Mouse (Mus musculus) embryonic facial prominence, embryonic 14.5 days (tissue): ENCODE data around the gene Csnk2a1. TPM values are rescaled to one million over a fixed set of nuclear protein-coding genes. Genes with fewer than 3 reads are reported as not detected.

Experiments
- ATAC-seq: fragments of 200-750 bp; cut with Nextera tagmentation; 2 replicates; pipeline ENCODE4 v1.8.0; 2017; ENCODE audit warnings: low read depth, moderate number of reproducible peaks, moderate TSS enrichment
- DNase-seq: peaks from one replicate; pipeline ENCODE4 v3.0.0-alpha.2; 2015; ENCODE audit warnings: low spot score
- H3K27ac ChIP-seq: fragments of 300-500 bp; sonication (generic); replicated peaks from 2 replicates; pipeline ENCODE4 v1.5.1; 2014; ENCODE audit warnings: low read depth, mild to moderate bottlenecking, low read length, moderate library complexity
- H3K27me3 ChIP-seq: fragments of 300-500 bp; sonication (generic); replicated peaks from 2 replicates; pipeline ENCODE4 v1.6.1; 2014; ENCODE audit warnings: low read length; ENCODE audit not compliant: control insufficient read depth, insufficient read depth
- H3K36me3 ChIP-seq: fragments of 300-500 bp; sonication (generic); 2 replicates; pipeline ENCODE4 v1.6.1; 2014; ENCODE audit warnings: low read length, mixed read lengths; ENCODE audit not compliant: control insufficient read depth, insufficient read depth
- H3K4me1 ChIP-seq: fragments of 300-500 bp; sonication (generic); 2 replicates; pipeline ENCODE4 v1.6.1; 2014; ENCODE audit warnings: antibody characterized with exemption, low read length; ENCODE audit not compliant: control insufficient read depth, insufficient read depth
- H3K4me2 ChIP-seq: fragments of 300-500 bp; sonication (generic); 2 replicates; pipeline ENCODE4 v1.6.1; 2014; ENCODE audit warnings: low read depth, mild to moderate bottlenecking, low read length, moderate library complexity, mixed read lengths
- H3K4me3 ChIP-seq: fragments of 300-500 bp; sonication (generic); 2 replicates; pipeline ENCODE4 v1.5.1; 2014; ENCODE audit warnings: low read depth, mild to moderate bottlenecking, low read length
- H3K9ac ChIP-seq: fragments of 300-500 bp; sonication (generic); 2 replicates; pipeline ENCODE4 v1.6.1; 2014; ENCODE audit warnings: low read depth, mild to moderate bottlenecking, low read length, moderate library complexity, mixed read lengths
- H3K9me3 ChIP-seq: fragments of 300-500 bp; sonication (generic); 2 replicates; pipeline ENCODE4 v1.6.1; 2016; ENCODE audit warnings: low read length; ENCODE audit not compliant: control insufficient read depth
- WGBS: fragments of 180-500 bp; shearing (Covaris S2); extraction: QIAGEN DNeasy Blood & Tissue Kit; methylation state at CpG from one replicate; pipeline ENCODE4 v1.1.7; 2014; 5-methylcytosine and 5-hydroxymethylcytosine counted together
- polyA plus RNA-seq: library from polyadenylated mRNA; unstranded; fragments of >200 nt; fragmentation: Nextera tagmentation; extraction: Ambion mirVana; gene quantifications from 2 replicates; pipeline ENCODE4 v1.2.1, GENCODE M21; 2014

Gene Csnk2a1
- polyA plus RNA-seq, 1 experiment from 2014 or later, result 86.4 TPM

- no peak for ATAC-seq
- Histone ChIP-seq H3K9ac (peak overlapping the region; percentile 95), H3K9me3 (no peaks in the 10 kb centered on the region), H3K4me3 (peak overlapping the region; percentile 94), H3K36me3 (no peaks in the 10 kb centered on the region), H3K27me3 (no peaks in the 10 kb centered on the region), H3K4me2 (peak overlapping the region; percentile 88), H3K4me1 (peaks cover 8% of the 10 kb centered on the region), H3K27ac (no peak overlapping the region)
- WGBS, result 34% methylated on average over 5 of the region's 5 CpGs
- no peak for DNase-seq
Observed at GRCm38 (mm10) chr2:152294541-152294940, 67.9 kb downstream of the Csnk2a1 start.

- Histone ChIP-seq H3K4me1 (no peaks in the 10 kb centered on the region), H3K27me3 (no peaks in the 10 kb centered on the region), H3K9ac (no peak overlapping the region), H3K4me2 (no peak overlapping the region), H3K27ac (no peak overlapping the region), H3K4me3 (no peak overlapping the region), H3K36me3 (peaks cover 58% of the 10 kb centered on the region), H3K9me3 (no peaks in the 10 kb centered on the region)
- ATAC-seq (no peak), DNase-seq (no peak)
- WGBS, result 79% methylated on average over 2 of the region's 2 CpGs
Observed at GRCm38 (mm10) chr2:152302862-152303261, 76.2 kb downstream of the Csnk2a1 start.

GRCm38 (mm10) chr2:152303781-152304180, 77.1 kb downstream of the Csnk2a1 start:
- no peaks in the 10 kb centered on the region for H3K9me3 ChIP-seq
- H3K9ac ChIP-seq, result no peak overlapping the region
- DNase-seq, result no peak
- ATAC-seq, result no peak
- no peak overlapping the region for H3K27ac ChIP-seq
- peaks cover 67% of the 10 kb centered on the region for H3K36me3 ChIP-seq
- 47% methylated on average over 5 of the region's 5 CpGs for WGBS
- H3K27me3 ChIP-seq, result no peaks in the 10 kb centered on the region
- H3K4me2 ChIP-seq, result no peak overlapping the region
- H3K4me3 ChIP-seq, result no peak overlapping the region
- no peaks in the 10 kb centered on the region for H3K4me1 ChIP-seq

GRCm38 (mm10) chr2:152305480-152305879, 78.8 kb downstream of the Csnk2a1 start:
- no peak overlapping the region for H3K9ac ChIP-seq
- H3K27ac ChIP-seq, result no peak overlapping the region
- no peak for ATAC-seq
- H3K4me2 ChIP-seq, result no peak overlapping the region
- no peak for DNase-seq
- peaks cover 84% of the 10 kb centered on the region for H3K36me3 ChIP-seq
- 96% methylated on average over 6 of the region's 6 CpGs for WGBS
- no peaks in the 10 kb centered on the region for H3K27me3 ChIP-seq
- H3K9me3 ChIP-seq, result no peaks in the 10 kb centered on the region
- H3K4me3 ChIP-seq, result no peak overlapping the region
- no peaks in the 10 kb centered on the region for H3K4me1 ChIP-seq

- H3K9ac ChIP-seq, result no peak overlapping the region
- H3K4me1 ChIP-seq, result no peaks in the 10 kb centered on the region
- no peak overlapping the region for H3K4me3 ChIP-seq
- H3K27me3 ChIP-seq, result no peaks in the 10 kb centered on the region
- 94% methylated on average over 3 of the region's 3 CpGs for WGBS
- ATAC-seq, result no peak
- H3K9me3 ChIP-seq, result no peaks in the 10 kb centered on the region
- H3K4me2 ChIP-seq, result no peak overlapping the region
- no peak for DNase-seq
- peaks cover 95% of the 10 kb centered on the region for H3K36me3 ChIP-seq
- no peak overlapping the region for H3K27ac ChIP-seq
Observed at GRCm38 (mm10) chr2:152307186-152307585, 80.5 kb downstream of the Csnk2a1 start.

- Histone ChIP-seq H3K4me2 (no peak overlapping the region), H3K27me3 (no peaks in the 10 kb centered on the region), H3K4me3 (no peak overlapping the region), H3K9ac (no peak overlapping the region), H3K27ac (no peak overlapping the region), H3K9me3 (no peaks in the 10 kb centered on the region), H3K4me1 (no peaks in the 10 kb centered on the region), H3K36me3 (peaks cover 93% of the 10 kb centered on the region)
- WGBS, result 73% methylated on average over 7 of the region's 7 CpGs
- ATAC-seq (no peak), DNase-seq (peak; percentile 12)
Observed at GRCm38 (mm10) chr2:152312996-152313395, 86.4 kb downstream of the Csnk2a1 start.

- peaks cover 93% of the 10 kb centered on the region for H3K36me3 ChIP-seq
- no peaks in the 10 kb centered on the region for H3K27me3 ChIP-seq
- H3K9me3 ChIP-seq, result no peaks in the 10 kb centered on the region
- WGBS, result 82% methylated on average over 6 of the region's 6 CpGs
- H3K9ac ChIP-seq, result no peak overlapping the region
- no peak for ATAC-seq
- no peak for DNase-seq
- H3K4me2 ChIP-seq, result no peak overlapping the region
- no peak overlapping the region for H3K4me3 ChIP-seq
- H3K4me1 ChIP-seq, result no peaks in the 10 kb centered on the region
- H3K27ac ChIP-seq, result no peak overlapping the region
Observed at GRCm38 (mm10) chr2:152313926-152314325, 87.3 kb downstream of the Csnk2a1 start.

GRCm38 (mm10) chr2:152317054-152317453, 90.4 kb downstream of the Csnk2a1 start:
- Histone ChIP-seq H3K27ac (no peak overlapping the region), H3K36me3 (peaks cover 74% of the 10 kb centered on the region), H3K27me3 (no peaks in the 10 kb centered on the region), H3K4me2 (no peak overlapping the region), H3K9me3 (no peaks in the 10 kb centered on the region), H3K9ac (no peak overlapping the region), H3K4me3 (no peak overlapping the region), H3K4me1 (no peaks in the 10 kb centered on the region)
- WGBS, result 89% methylated on average over 6 of the region's 6 CpGs
- DNase-seq (no peak), ATAC-seq (no peak)

- Histone ChIP-seq H3K27me3 (no peaks in the 10 kb centered on the region), H3K4me3 (no peak overlapping the region), H3K9ac (no peak overlapping the region), H3K4me1 (no peaks in the 10 kb centered on the region), H3K27ac (no peak overlapping the region), H3K4me2 (no peak overlapping the region), H3K36me3 (peaks cover 76% of the 10 kb centered on the region), H3K9me3 (no peaks in the 10 kb centered on the region)
- DNase-seq, result no peak
- peak; percentile 23; the same call in 1 of the 2 replicates for ATAC-seq
- 87% methylated on average over 5 of the region's 5 CpGs for WGBS
Observed at GRCm38 (mm10) chr2:152321558-152321957, 94.9 kb downstream of the Csnk2a1 start.
